Mouse (Mus musculus) megakaryocyte, embryonic 14.5 days (primary cell): Measurements from ENCODE around the gene Ipo11.

ENCODE experiments used
- FLI1 ChIP-seq: IDR thresholded peaks from 2 replicates; pipeline ENCODE4 v1.6.1; 2012; ENCODE audit warnings: low read length, inconsistent platforms, mixed read lengths
- GATA1 ChIP-seq: IDR thresholded peaks from 3 replicates; pipeline ENCODE4 v1.6.1; 2012; ENCODE audit warnings: mixed read lengths, low read length, inconsistent platforms, borderline replicate concordance

DNA sequence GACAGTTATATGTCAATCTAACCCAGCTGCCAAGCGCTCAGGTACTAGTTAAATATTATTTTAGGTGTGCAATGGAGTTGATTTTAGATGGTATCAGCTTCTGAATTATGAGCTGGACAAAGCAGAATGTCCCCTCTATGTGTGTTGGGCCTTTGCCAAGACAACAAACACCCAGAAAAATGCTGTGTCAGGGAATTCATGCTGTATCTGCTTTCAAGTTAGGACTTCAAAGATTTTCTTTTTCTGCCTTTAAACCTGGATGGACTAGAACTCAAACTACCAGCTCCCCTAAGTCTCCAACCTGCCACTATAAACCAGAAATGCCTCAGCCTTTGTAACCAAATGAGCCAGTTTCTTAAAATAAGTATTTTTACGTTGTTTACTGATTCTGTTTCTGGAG lies 116.6 kb downstream of the Ipo11 start:
- TF ChIP-seq GATA1, result no peak
- no peak for TF ChIP-seq FLI1
